Mouse (Mus musculus): Measurements from ENCODE around the gene Sept1. TPM values are rescaled to one million over a fixed set of nuclear protein-coding genes. Genes with fewer than 3 reads are reported as not detected.

The Sept1 gene
- 85.8 and 128 TPM in 2 replicates for total RNA-seq (2012; rRNA removed)

DNA sequence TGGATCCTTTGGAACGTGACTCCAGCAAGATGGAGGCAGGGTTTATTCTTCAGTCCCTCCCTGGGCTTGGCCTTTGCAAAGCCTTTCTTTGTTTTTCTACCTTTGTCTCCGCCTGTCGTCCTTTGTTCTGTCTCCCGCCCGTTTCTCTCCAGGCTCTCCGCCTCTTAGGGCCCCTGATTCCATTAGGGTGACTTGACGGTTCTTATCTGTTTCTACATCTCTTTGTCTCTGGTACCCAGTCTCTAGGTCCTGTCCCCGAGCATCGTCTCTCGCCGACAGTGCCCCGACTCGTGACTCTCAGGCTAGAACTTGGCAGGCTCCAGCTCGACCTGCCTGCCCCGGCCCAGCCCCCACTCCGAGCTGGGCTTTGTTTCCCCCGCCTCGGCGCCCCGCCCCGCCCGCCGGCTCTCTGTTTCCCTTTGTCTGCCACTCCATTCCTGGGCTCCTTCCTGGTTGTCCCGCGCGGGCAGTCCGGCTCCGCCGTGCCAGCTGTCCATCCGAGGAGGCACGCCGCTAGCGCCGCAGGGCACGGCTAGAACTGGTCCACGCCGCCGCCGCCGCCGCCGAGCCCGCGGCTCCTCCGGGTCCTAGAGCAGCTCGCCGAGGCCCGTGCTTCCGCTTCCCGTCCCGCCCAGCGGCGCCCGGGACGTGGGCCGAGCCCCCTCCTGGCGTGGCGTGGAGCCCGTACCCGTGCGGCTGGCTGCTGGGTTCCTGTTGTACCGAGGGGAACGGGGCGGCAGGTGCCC is at the start of gene Sept1, which contains the start of gene Zfp553:
Gene Sept1 (minus strand): TSS at position 509 of the 746 bp plus-strand sequence.
Gene Zfp553 (plus strand): TSS at position 440 of the 746 bp plus-strand sequence.
- DNase-seq (ENCODE audit: low read depth, low spot score) = peak; percentile 84
- TF ChIP-seq MAFK (IDR thresholded peaks at IDR 0.05; ENCODE audit: insufficient read depth, low read depth, low read length) = no peak
- TF ChIP-seq CHD2 (IDR thresholded peaks at IDR 0.05; ENCODE audit: low read depth, low read length) = no peak
- no peak for TF ChIP-seq ZC3H11A (IDR thresholded peaks at IDR 0.05; ENCODE audit: borderline replicate concordance, low read depth, low read length)
- no peak for TF ChIP-seq ZNF384 (IDR thresholded peaks at IDR 0.05; ENCODE audit: low read depth, low read length)
- peak; percentile 19 for TF ChIP-seq HCFC1 (IDR thresholded peaks at IDR 0.05; ENCODE audit: borderline replicate concordance, insufficient read depth, low read length)
- Histone ChIP-seq H3K9ac (ENCODE audit: insufficient read depth, low read depth, low read length, poor library complexity, severe bottlenecking) (peak within 1 kb of the TSS; percentile 85), H3K36me3 (ENCODE audit: control insufficient read depth, insufficient read depth, low read length, poor library complexity, severe bottlenecking) (peaks cover 39% of the 10 kb centered on the region), H3K4me1 (ENCODE audit: control insufficient read depth in 2 of 2, insufficient read depth in 2 of 2, low read length in 2 of 2, poor library complexity in 1 of 2) (peaks cover 0 to 11% of the 10 kb centered on the region in 2 experiments; a peak in 2 of 4 replicates), H3K4me3 (ENCODE audit: insufficient read depth in 1 of 2, low read depth in 1 of 2, low read length in 2 of 2, poor library complexity in 1 of 2, severe bottlenecking in 1 of 2) (peak within 1 kb of the TSS; percentile 81 to 83), H3K27ac (ENCODE audit: insufficient read depth, low read depth, low read length, poor library complexity, severe bottlenecking) (peak within 1 kb of the TSS; percentile 94), H3K9me3 (ENCODE audit: control insufficient read depth, insufficient read depth, low read depth, low read length) (no peaks in the 10 kb centered on the region)
- in situ Hi-C loops (cut with MboI; ENCODE audit: low sequenced_read_pairs in 2 of 2, unreplicated experiment in 2 of 2) = no loop called here

DNA sequence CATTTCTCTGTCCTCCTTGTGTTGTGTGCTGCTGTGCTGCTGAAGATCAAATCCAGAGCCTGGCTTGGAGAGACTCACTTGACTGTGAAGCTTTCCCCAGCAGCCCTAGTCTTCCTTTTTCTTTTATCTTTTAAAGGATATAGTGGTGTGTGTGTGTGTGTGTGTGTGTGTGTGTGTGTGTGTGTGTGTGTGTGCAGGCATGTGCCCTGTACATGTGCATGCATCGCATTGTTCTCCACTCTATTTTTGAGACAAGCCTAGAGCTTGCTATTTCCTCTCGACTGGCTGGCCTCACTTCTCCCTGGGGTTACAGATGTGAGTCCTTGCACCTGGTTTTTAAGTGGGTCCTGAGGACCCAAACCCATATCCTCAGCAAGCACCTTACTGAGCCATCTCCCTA is 49.3 kb upstream of the Sept1 start:
- TF ChIP-seq ZNF384 (IDR thresholded peaks at IDR 0.05; ENCODE audit: low read depth, low read length) (no peak), CHD2 (IDR thresholded peaks at IDR 0.05; ENCODE audit: low read depth, low read length) (no peak), HCFC1 (IDR thresholded peaks at IDR 0.05; ENCODE audit: borderline replicate concordance, insufficient read depth, low read length) (no peak), MAFK (IDR thresholded peaks at IDR 0.05; ENCODE audit: insufficient read depth, low read depth, low read length) (no peak), ZC3H11A (IDR thresholded peaks at IDR 0.05; ENCODE audit: borderline replicate concordance, low read depth, low read length) (no peak)
- no peak for DNase-seq (ENCODE audit: low read depth, low spot score)
- H3K4me3 ChIP-seq (ENCODE audit: insufficient read depth in 1 of 2, low read depth in 1 of 2, low read length in 2 of 2, poor library complexity in 1 of 2, severe bottlenecking in 1 of 2) = no peak overlapping the region
- H3K27ac ChIP-seq (ENCODE audit: insufficient read depth, low read depth, low read length, poor library complexity, severe bottlenecking) = no peak overlapping the region
- in situ Hi-C loops (cut with MboI; ENCODE audit: low sequenced_read_pairs in 2 of 2, unreplicated experiment in 2 of 2) = no loop called here
- no peak overlapping the region for H3K9ac ChIP-seq (ENCODE audit: insufficient read depth, low read depth, low read length, poor library complexity, severe bottlenecking)
- H3K9me3 ChIP-seq (ENCODE audit: control insufficient read depth, insufficient read depth, low read depth, low read length) = no peaks in the 10 kb centered on the region
- H3K4me1 ChIP-seq (ENCODE audit: control insufficient read depth in 2 of 2, insufficient read depth in 2 of 2, low read length in 2 of 2, poor library complexity in 1 of 2) = peaks cover 0 to 14% of the 10 kb centered on the region in 2 experiments
- no peaks in the 10 kb centered on the region for H3K36me3 ChIP-seq (ENCODE audit: control insufficient read depth, insufficient read depth, low read length, poor library complexity, severe bottlenecking)

DNA sequence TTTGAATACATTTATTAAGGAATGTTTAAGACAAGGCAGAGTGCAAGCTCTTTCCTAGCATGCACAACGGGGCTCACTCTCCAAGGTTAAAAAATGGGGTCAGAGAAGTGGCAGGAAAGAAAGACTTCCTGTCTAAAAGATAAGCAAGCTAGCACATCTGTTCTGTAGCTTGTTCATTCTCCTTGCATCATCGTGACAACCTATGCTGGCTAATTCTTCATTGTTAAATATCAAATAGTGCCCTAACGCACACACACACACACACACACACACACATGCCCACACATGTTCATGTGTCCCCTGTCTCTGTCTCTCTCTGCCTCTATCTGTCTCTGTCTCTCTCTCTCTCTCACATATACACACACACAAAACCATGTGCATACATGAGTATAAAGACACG is 48.2 kb upstream of the Sept1 start:
- in situ Hi-C loops (cut with MboI; ENCODE audit: low sequenced_read_pairs in 2 of 2, unreplicated experiment in 2 of 2) = no loop called here
- TF ChIP-seq ZC3H11A (IDR thresholded peaks at IDR 0.05; ENCODE audit: borderline replicate concordance, low read depth, low read length) = no peak
- no peak for TF ChIP-seq HCFC1 (IDR thresholded peaks at IDR 0.05; ENCODE audit: borderline replicate concordance, insufficient read depth, low read length)
- TF ChIP-seq MAFK (IDR thresholded peaks at IDR 0.05; ENCODE audit: insufficient read depth, low read depth, low read length) = no peak
- no peak for TF ChIP-seq ZNF384 (IDR thresholded peaks at IDR 0.05; ENCODE audit: low read depth, low read length)
- TF ChIP-seq CHD2 (IDR thresholded peaks at IDR 0.05; ENCODE audit: low read depth, low read length) = no peak

DNA sequence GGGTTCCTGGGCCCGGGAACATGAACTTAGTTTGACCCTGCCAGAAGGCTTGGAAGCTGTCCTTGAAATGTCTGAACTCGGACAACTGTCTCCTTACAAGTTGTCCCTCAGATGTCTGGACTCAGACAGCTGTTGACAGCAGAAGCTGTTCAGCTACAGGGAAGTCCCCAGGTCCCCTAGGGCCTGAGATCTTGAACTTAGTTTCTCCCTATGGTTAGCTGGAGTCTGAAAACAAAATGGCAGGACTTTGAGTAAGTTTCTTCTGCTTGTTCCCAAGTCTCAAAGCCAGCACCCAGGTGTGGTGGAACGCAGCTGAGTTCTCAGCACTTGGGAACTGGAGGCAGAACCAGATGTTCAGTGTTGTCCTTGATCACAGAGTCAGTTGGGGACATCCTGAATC is 47.2 kb upstream of the Sept1 start:
- H3K9me3 ChIP-seq (ENCODE audit: control insufficient read depth, insufficient read depth, low read depth, low read length) = no peaks in the 10 kb centered on the region
- in situ Hi-C loops (cut with MboI; ENCODE audit: low sequenced_read_pairs in 2 of 2, unreplicated experiment in 2 of 2) = no loop called here
- no peak for DNase-seq (ENCODE audit: low read depth, low spot score)
- H3K9ac ChIP-seq (ENCODE audit: insufficient read depth, low read depth, low read length, poor library complexity, severe bottlenecking) = no peak overlapping the region
- H3K4me3 ChIP-seq (ENCODE audit: insufficient read depth in 1 of 2, low read depth in 1 of 2, low read length in 2 of 2, poor library complexity in 1 of 2, severe bottlenecking in 1 of 2) = no peak overlapping the region
- H3K4me1 ChIP-seq (ENCODE audit: control insufficient read depth in 2 of 2, insufficient read depth in 2 of 2, low read length in 2 of 2, poor library complexity in 1 of 2) = peaks cover 0 to 14% of the 10 kb centered on the region in 2 experiments
- H3K27ac ChIP-seq (ENCODE audit: insufficient read depth, low read depth, low read length, poor library complexity, severe bottlenecking) = no peak overlapping the region
- no peaks in the 10 kb centered on the region for H3K36me3 ChIP-seq (ENCODE audit: control insufficient read depth, insufficient read depth, low read length, poor library complexity, severe bottlenecking)
- TF ChIP-seq MAFK (IDR thresholded peaks at IDR 0.05; ENCODE audit: insufficient read depth, low read depth, low read length) (no peak), HCFC1 (IDR thresholded peaks at IDR 0.05; ENCODE audit: borderline replicate concordance, insufficient read depth, low read length) (no peak), ZC3H11A (IDR thresholded peaks at IDR 0.05; ENCODE audit: borderline replicate concordance, low read depth, low read length) (no peak), CHD2 (IDR thresholded peaks at IDR 0.05; ENCODE audit: low read depth, low read length) (no peak), ZNF384 (IDR thresholded peaks at IDR 0.05; ENCODE audit: low read depth, low read length) (no peak)

More for the DNA sequence above, 48.2 kb upstream of the Sept1 start:
- no peaks in the 10 kb centered on the region for H3K36me3 ChIP-seq (ENCODE audit: control insufficient read depth, insufficient read depth, low read length, poor library complexity, severe bottlenecking)
- no peaks in the 10 kb centered on the region for H3K9me3 ChIP-seq (ENCODE audit: control insufficient read depth, insufficient read depth, low read depth, low read length)
- H3K9ac ChIP-seq (ENCODE audit: insufficient read depth, low read depth, low read length, poor library complexity, severe bottlenecking) = no peak overlapping the region
- DNase-seq (ENCODE audit: low read depth, low spot score) = no peak
- H3K4me3 ChIP-seq (ENCODE audit: insufficient read depth in 1 of 2, low read depth in 1 of 2, low read length in 2 of 2, poor library complexity in 1 of 2, severe bottlenecking in 1 of 2) = no peak overlapping the region
- H3K27ac ChIP-seq (ENCODE audit: insufficient read depth, low read depth, low read length, poor library complexity, severe bottlenecking) = no peak overlapping the region
- peaks cover 0 to 14% of the 10 kb centered on the region in 2 experiments for H3K4me1 ChIP-seq (ENCODE audit: control insufficient read depth in 2 of 2, insufficient read depth in 2 of 2, low read length in 2 of 2, poor library complexity in 1 of 2)
